Mouse (Mus musculus): ENCODE data around the gene Pced1b. TPM values are rescaled to one million over a fixed set of nuclear protein-coding genes. Genes with fewer than 3 reads are reported as not detected.

Pced1b gene
- polyA plus RNA-seq, 1 experiment, result 8.3 TPM

- TF ChIP-seq POLR2A (IDR thresholded peaks at IDR 0.05; ENCODE audit: control insufficient read depth, low read depth, low read length) (no peak), CTCF (IDR thresholded peaks at IDR 0.05; ENCODE audit: control insufficient read depth, insufficient read depth, insufficient replicate concordance, low read depth, low read length) (no peak)
- Histone ChIP-seq H3K27ac (ENCODE audit: control insufficient read depth, insufficient read depth, low read depth, low read length) (no peak overlapping the region), H3K4me1 (ENCODE audit: control insufficient read depth, insufficient read depth, low read length) (no peaks in the 10 kb centered on the region), H3K36me3 (ENCODE audit: control insufficient read depth, insufficient read depth, low read length) (no peaks in the 10 kb centered on the region), H3K27me3 (ENCODE audit: control insufficient read depth, insufficient read depth, low read length) (no peaks in the 10 kb centered on the region), H3K4me3 (ENCODE audit: control insufficient read depth, low read depth, low read length) (no peak overlapping the region)
Measured at GRCm38 (mm10) chr15:97311211-97311610, 64.3 kb downstream of the Pced1b start.

DNA sequence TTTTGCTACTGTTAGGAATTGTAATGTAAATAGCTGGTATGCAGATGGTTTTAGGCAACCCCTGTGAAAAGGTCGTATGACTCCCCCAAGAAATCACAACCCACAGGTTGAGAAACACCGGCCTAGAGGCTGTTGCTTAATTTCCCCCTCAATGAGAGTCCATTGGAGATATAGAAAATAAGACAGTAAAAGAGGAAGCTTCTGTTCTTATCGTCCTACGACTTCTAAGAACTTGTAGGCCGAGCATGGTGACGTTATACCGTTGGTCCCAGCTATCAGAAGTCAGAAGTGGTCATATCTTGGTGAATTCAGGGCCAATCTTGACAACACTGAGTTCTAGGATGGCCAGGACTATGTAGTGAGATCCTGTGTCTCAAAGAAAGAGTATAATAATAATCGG is 65.0 kb downstream of the Pced1b start:
- no peaks in the 10 kb centered on the region for H3K27me3 ChIP-seq (ENCODE audit: control insufficient read depth, insufficient read depth, low read length)
- TF ChIP-seq POLR2A (IDR thresholded peaks at IDR 0.05; ENCODE audit: control insufficient read depth, low read depth, low read length), result no peak
- TF ChIP-seq CTCF (IDR thresholded peaks at IDR 0.05; ENCODE audit: control insufficient read depth, insufficient read depth, insufficient replicate concordance, low read depth, low read length), result no peak
- no peaks in the 10 kb centered on the region for H3K4me1 ChIP-seq (ENCODE audit: control insufficient read depth, insufficient read depth, low read length)
- no peak overlapping the region for H3K27ac ChIP-seq (ENCODE audit: control insufficient read depth, insufficient read depth, low read depth, low read length)
- no peak overlapping the region for H3K4me3 ChIP-seq (ENCODE audit: control insufficient read depth, low read depth, low read length)
- H3K36me3 ChIP-seq (ENCODE audit: control insufficient read depth, insufficient read depth, low read length), result no peaks in the 10 kb centered on the region

DNA sequence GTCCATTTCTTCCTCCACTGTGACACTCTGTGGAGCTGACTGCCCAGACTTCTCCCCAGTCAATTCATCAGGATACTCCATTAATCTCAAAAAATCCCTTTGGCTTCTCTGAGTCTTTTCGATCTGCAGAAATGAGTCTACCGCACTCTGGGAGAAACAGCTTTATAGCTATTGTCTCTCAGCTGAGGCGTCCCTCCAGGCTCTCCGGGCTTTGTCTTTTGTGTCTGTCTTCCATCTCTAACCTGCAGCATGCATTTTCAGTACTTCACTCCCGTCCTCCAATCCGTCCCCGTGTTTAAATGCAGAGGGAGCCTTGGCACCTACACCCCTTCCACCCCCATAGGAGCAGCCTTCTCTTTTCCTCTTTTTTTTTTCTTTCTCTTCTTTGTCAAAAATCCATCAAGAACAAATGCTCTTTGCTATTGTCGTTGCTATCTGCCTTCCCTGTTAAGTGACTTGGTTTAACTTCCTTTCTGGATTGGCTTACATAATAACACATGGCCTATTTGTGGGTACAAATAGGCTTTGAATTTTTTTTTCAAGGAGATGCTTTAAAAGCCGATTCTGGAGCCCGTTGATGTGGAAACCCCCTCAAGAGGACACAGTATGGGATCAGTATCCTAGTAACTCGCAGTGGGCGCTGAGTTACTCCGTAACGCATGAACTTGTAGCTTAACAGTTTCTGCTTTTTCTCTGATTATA is 68.0 kb downstream of the Pced1b start:
- H3K27ac ChIP-seq (ENCODE audit: control insufficient read depth, insufficient read depth, low read depth, low read length), result no peak overlapping the region
- TF ChIP-seq POLR2A (IDR thresholded peaks at IDR 0.05; ENCODE audit: control insufficient read depth, low read depth, low read length) (no peak), CTCF (IDR thresholded peaks at IDR 0.05; ENCODE audit: control insufficient read depth, insufficient read depth, insufficient replicate concordance, low read depth, low read length) (no peak)
- H3K4me1 ChIP-seq (ENCODE audit: control insufficient read depth, insufficient read depth, low read length), result no peaks in the 10 kb centered on the region
- no peaks in the 10 kb centered on the region for H3K27me3 ChIP-seq (ENCODE audit: control insufficient read depth, insufficient read depth, low read length)
- no peaks in the 10 kb centered on the region for H3K36me3 ChIP-seq (ENCODE audit: control insufficient read depth, insufficient read depth, low read length)
- H3K4me3 ChIP-seq (ENCODE audit: control insufficient read depth, low read depth, low read length), result no peak overlapping the region

DNA sequence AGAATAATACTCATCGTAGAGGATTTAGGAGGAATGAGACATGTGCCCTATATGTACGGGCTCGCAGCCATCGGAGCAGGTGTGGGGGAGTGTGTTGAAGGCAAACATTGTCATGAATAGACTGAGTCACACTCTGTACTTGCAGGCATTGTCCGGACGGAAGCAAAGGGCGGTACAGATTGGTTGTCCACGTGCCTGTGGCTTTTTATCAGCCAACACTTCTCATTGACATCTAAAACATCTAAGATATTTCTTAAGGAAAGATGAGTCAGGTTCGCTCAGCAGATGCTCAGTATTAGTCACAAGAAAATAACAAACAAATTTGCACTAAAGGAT is 68.5 kb downstream of the Pced1b start:
- Histone ChIP-seq H3K4me1 (ENCODE audit: control insufficient read depth, insufficient read depth, low read length) (no peaks in the 10 kb centered on the region), H3K27ac (ENCODE audit: control insufficient read depth, insufficient read depth, low read depth, low read length) (no peak overlapping the region), H3K27me3 (ENCODE audit: control insufficient read depth, insufficient read depth, low read length) (no peaks in the 10 kb centered on the region), H3K36me3 (ENCODE audit: control insufficient read depth, insufficient read depth, low read length) (no peaks in the 10 kb centered on the region), H3K4me3 (ENCODE audit: control insufficient read depth, low read depth, low read length) (no peak overlapping the region)
- no peak for TF ChIP-seq POLR2A (IDR thresholded peaks at IDR 0.05; ENCODE audit: control insufficient read depth, low read depth, low read length)
- TF ChIP-seq CTCF (IDR thresholded peaks at IDR 0.05; ENCODE audit: control insufficient read depth, insufficient read depth, insufficient replicate concordance, low read depth, low read length), result no peak

- no peaks in the 10 kb centered on the region for H3K27me3 ChIP-seq (ENCODE audit: control insufficient read depth, insufficient read depth, low read length)
- H3K27ac ChIP-seq (ENCODE audit: control insufficient read depth, insufficient read depth, low read depth, low read length), result no peak overlapping the region
- peaks cover 2% of the 10 kb centered on the region; the same call in 1 of the 2 replicates for H3K4me1 ChIP-seq (ENCODE audit: control insufficient read depth, insufficient read depth, low read length)
- H3K36me3 ChIP-seq (ENCODE audit: control insufficient read depth, insufficient read depth, low read length), result no peaks in the 10 kb centered on the region
- no peak overlapping the region for H3K4me3 ChIP-seq (ENCODE audit: control insufficient read depth, low read depth, low read length)
- no peak for TF ChIP-seq CTCF (IDR thresholded peaks at IDR 0.05; ENCODE audit: control insufficient read depth, insufficient read depth, insufficient replicate concordance, low read depth, low read length)
- no peak for TF ChIP-seq POLR2A (IDR thresholded peaks at IDR 0.05; ENCODE audit: control insufficient read depth, low read depth, low read length)
Measured at GRCm38 (mm10) chr15:97318365-97319001, 71.6 kb downstream of the Pced1b start.

- H3K4me3 ChIP-seq (ENCODE audit: control insufficient read depth, low read depth, low read length), result no peak overlapping the region
- no peak overlapping the region for H3K27ac ChIP-seq (ENCODE audit: control insufficient read depth, insufficient read depth, low read depth, low read length)
- peaks cover 2% of the 10 kb centered on the region; the same call in 1 of the 2 replicates for H3K4me1 ChIP-seq (ENCODE audit: control insufficient read depth, insufficient read depth, low read length)
- TF ChIP-seq CTCF (IDR thresholded peaks at IDR 0.05; ENCODE audit: control insufficient read depth, insufficient read depth, insufficient replicate concordance, low read depth, low read length) (no peak), POLR2A (IDR thresholded peaks at IDR 0.05; ENCODE audit: control insufficient read depth, low read depth, low read length) (no peak)
- H3K36me3 ChIP-seq (ENCODE audit: control insufficient read depth, insufficient read depth, low read length), result no peaks in the 10 kb centered on the region
- no peaks in the 10 kb centered on the region for H3K27me3 ChIP-seq (ENCODE audit: control insufficient read depth, insufficient read depth, low read length)
Measured at GRCm38 (mm10) chr15:97322821-97323220, 75.9 kb downstream of the Pced1b start.

DNA sequence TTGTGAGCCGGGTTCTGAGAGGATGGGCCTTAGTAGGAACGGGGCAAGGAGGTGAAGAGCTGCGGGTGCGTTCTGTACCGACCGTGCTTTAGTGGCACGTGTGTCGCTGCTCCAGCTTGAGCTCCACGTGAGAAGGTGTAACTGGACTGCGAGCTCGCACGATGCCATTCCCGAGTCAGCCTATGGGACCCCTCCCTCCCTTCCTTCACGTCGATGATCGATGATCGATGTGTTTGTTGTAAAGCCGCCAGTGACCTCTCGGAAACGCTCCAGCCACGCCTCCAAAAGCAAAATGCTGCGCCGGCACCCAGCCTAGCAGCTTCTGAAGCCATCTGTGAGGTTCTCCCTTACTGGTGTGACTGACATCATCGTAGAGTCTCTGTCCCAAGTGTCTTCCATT is 76.6 kb downstream of the Pced1b start:
- no peaks in the 10 kb centered on the region for H3K27me3 ChIP-seq (ENCODE audit: control insufficient read depth, insufficient read depth, low read length)
- peaks cover 2% of the 10 kb centered on the region; the same call in 1 of the 2 replicates for H3K4me1 ChIP-seq (ENCODE audit: control insufficient read depth, insufficient read depth, low read length)
- H3K4me3 ChIP-seq (ENCODE audit: control insufficient read depth, low read depth, low read length), result peak overlapping the region; percentile 3
- no peaks in the 10 kb centered on the region for H3K36me3 ChIP-seq (ENCODE audit: control insufficient read depth, insufficient read depth, low read length)
- H3K27ac ChIP-seq (ENCODE audit: control insufficient read depth, insufficient read depth, low read depth, low read length), result no peak overlapping the region
- no peak for TF ChIP-seq CTCF (IDR thresholded peaks at IDR 0.05; ENCODE audit: control insufficient read depth, insufficient read depth, insufficient replicate concordance, low read depth, low read length)
- no peak for TF ChIP-seq POLR2A (IDR thresholded peaks at IDR 0.05; ENCODE audit: control insufficient read depth, low read depth, low read length)

All from testis, adult 2 months (tissue).